Mouse (Mus musculus): ENCODE measurements around the gene Usp48.

Gene Usp48

GRCm38 (mm10) chr4:137610256-137610655 is 16.7 kb downstream of the Usp48 start:
- peak; percentile 18 for DNase-seq

- DNase-seq, result no peak
These were observed 29.3 kb downstream of the Usp48 start for GRCm38 (mm10) chr4:137622847-137623246.

GRCm38 (mm10) chr4:137627476-137628235 is 34.1 kb downstream of the Usp48 start:
- no peak for DNase-seq

DNA sequence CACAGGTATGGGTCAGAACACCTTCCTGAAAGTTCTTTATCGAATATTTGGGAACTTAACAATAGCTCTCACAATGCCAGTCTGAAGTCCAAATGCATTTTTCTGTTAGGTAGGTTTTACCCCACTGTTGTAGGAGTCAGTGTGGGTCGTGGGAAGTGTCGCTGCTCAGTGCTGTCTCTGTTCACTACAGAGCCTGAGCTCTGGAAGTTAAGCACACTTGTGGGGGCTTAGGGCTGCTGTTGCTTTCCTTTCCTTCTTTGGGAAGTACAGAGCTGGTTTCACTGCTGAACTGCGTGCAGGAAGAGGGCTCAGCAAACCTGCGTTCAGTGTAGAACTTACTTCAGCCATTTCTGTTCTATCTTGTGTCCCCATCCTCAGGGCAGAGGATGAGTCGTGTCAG is 34.8 kb downstream of the Usp48 start:
- DNase-seq, result no peak

- no peak for DNase-seq
These were observed 35.8 kb downstream of the Usp48 start for GRCm38 (mm10) chr4:137629354-137629753.

- no peak for DNase-seq
These were observed 36.6 kb downstream of the Usp48 start for GRCm38 (mm10) chr4:137630153-137630552.

DNA sequence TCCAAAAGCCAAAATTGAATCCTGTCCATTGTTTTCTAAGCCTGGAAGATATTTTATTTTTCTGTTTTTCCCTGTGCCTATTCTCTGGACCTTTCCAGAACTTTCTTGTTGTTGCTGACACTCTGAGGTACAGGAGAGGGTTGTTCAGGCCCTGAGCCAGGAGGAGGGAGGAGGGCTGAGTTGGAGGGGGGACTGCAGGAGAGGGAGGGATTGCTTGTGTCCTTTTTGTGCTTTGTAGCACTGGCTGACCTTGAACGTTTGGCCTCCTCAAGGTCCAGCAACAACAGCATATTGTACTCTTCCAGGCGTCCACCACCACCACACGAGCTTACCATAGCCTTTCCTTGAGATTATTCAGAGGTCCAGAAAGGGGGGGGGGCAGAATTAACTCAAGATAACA is 38.0 kb downstream of the Usp48 start:
- DNase-seq, result no peak

GRCm38 (mm10) chr4:137633394-137633793 is 39.8 kb downstream of the Usp48 start:
- DNase-seq, result no peak

DNA sequence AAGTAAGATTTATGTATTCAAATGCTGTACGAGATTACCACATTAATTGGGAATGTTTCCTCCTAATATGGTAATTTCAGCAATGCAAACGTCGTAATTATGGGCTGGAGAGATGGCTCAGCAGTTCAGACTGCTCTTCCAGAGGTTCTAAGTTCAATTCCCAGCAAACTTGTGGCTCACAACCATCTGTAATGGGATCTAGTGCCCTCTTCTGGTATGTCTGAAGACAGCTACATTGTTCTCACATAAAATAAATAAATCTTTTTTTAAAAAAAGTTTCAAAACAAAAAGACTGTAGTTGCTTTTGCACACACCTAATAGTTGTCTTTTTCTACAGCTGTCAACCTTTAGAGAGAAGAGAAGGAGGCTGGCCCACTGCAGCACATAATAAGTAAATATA is 43.0 kb downstream of the Usp48 start:
- DNase-seq, result no peak

DNA sequence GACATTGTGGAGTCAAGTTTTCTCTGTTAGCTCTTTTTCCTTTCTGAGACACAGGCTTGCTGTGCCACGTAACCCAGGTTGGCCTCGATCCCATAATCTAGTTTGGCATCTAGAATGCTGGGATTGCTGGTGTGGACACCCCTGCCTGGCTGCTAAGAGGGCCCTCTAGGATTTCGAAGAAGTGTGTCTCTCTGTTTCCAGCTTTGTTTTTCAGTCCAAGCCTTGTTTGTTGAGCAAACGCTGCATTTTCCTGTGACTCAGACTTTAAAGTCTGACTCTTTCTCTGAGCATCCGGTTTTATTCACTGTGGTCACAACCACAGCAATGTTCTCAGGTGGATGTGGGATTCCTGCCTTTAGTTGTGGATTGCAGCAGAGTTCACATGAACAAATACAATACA is 48.0 kb downstream of the Usp48 start:
- peak; percentile 19 for DNase-seq

GRCm38 (mm10) chr4:137642101-137642500 is 48.5 kb downstream of the Usp48 start:
- no peak for DNase-seq

DNA sequence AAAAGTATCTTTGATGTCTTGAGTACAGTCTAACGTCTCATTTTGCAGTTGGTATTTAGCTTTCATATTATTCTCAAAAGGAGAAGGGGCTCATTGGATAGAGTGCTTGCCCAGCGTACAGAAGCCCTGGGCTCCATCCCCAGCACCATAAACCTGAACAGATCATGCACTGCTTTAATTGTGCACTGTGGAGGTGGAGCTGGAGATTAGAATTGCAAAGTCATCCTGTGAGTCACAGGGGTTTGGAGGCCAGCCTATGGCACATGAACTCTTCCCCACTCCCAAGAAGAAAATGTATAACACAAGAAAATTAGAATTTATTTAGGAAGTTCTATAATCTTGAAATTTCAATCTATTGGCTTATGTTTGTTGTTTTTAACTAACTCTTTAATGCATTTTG is 49.9 kb downstream of the Usp48 start:
- no peak for DNase-seq

- DNase-seq, result no peak
These were observed 52.7 kb downstream of the Usp48 start for GRCm38 (mm10) chr4:137646262-137646661.

DNA sequence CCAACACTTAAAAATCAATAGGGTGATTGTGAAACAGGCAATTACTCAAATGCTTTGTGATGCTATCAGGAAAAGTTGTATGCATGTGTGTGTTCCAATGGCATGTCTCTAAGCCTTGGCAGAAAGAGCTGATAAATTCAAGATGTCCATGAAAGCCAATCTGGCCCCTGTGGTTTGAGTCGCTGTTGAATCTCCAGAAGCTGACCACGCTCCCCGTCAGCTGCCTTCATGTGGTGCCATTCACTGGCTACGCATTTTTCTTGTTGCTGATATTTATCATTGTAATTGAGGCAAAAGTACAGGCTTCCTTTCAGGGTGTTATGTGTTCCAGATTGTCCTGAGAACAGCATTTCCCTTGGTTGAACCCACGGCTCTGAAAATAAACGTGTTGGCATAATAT is 54.1 kb downstream of the Usp48 start:
- DNase-seq, result no peak

DNA sequence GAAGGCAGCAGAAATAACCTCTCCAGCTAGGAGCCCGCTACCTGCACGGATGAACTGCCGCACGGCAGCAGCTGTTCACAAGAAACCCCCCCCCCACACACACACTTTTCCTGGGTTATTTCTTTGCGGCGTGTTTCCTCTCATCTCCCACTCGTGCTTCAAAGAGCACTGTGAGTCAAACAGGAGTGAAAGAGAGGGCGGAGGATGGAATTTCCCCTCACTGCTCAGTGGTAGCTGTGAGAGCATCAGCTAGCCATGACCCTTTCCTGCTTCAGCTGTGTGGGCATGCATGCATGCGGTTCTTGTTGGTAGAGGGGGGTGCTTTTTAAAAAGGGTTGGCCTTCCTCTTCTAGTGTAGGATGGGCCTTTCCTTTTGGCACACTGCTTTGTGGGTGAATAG is 54.7 kb downstream of the Usp48 start:
- no peak for DNase-seq

GRCm38 (mm10) chr4:137650912-137651311 is 57.4 kb downstream of the Usp48 start:
- DNase-seq, result peak; percentile 33

GRCm38 (mm10) chr4:137652835-137653346 is 59.3 kb downstream of the Usp48 start:
- no peak for DNase-seq

DNA sequence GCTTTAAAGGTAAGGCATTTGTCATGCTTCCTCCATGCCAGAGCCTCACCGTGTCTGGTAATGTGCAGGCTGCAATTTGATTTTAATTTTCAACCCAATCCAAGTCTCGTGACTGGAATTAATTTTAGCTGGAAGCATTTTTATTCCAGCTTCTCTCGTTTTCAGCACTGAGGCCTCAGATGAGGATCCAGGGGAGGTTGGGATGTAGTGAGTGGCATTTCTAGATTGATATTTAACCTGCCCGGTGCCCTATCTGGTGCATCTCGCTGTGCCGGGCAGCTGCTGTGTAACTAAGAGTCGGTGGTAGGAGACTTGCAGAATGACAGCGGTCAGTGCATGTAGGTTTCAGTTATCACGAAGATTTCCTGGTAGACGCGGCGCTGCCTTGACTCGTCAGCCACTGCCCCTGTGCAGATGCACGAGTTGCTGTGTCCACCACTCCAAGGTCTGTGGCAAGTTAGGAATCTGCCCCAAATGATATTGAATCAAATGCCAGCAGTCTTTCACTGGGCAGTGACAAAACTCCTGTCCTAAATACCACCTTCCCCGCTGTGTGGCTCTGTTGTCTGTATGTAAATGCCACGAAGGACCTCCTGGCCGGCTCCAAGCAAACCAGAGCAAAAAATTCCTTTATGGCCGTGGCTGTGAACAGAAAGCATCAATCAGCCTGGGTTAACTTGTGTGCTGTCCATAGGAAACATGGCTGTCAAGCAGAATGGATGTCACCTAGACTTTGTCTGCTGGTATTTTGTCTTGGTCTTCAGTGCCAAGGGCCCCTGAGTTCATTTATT is 61.9 kb downstream of the Usp48 start:
- no peak for DNase-seq

- no peak for DNase-seq
These were observed 64.1 kb downstream of the Usp48 start for GRCm38 (mm10) chr4:137657674-137658073.

GRCm38 (mm10) chr4:137659541-137659940 is 66.0 kb downstream of the Usp48 start:
- DNase-seq, result no peak

- DNase-seq, result peak; percentile 92
These were observed 67.0 kb downstream of the Usp48 start for GRCm38 (mm10) chr4:137660364-137661077.

GRCm38 (mm10) chr4:137661078-137661450 is 67.5 kb downstream of the Usp48 start:
- no peak for DNase-seq

GRCm38 (mm10) chr4:137661547-137661946 is 68.0 kb downstream of the Usp48 start:
- DNase-seq, result no peak

Data from lung, postnatal 36 days (tissue).